Mouse (Mus musculus) telencephalon, adult 2 months (tissue): ENCODE measurements at regions not wholly inside any gene's neighbourhood (a gene's known extent, or its start where the extent isn't known, plus 50 kb on each side); places are given as distances from the start of the nearest gene placed in this dataset.

ENCODE experiments used
- DNase-seq: peaks from one replicate; pipeline ENCODE4 v3.0.0-alpha.2; 2011; ENCODE audit warnings: low read depth, low spot score

GRCm38 (mm10) chr2:169351547-169351946 lies 236.0 kb downstream of the Gm11011 start:
- DNase-seq = no peak

GRCm38 (mm10) chr2:169346107-169346506 lies 241.4 kb downstream of the Gm11011 start:
- DNase-seq = no peak

GRCm38 (mm10) chr2:169319521-169319920 lies 268.0 kb downstream of the Gm11011 start:
- peak; percentile 87 for DNase-seq

GRCm38 (mm10) chr2:169314396-169314930 lies 273.1 kb downstream of the Gm11011 start:
- DNase-seq = no peak

GRCm38 (mm10) chr2:169311821-169312220 lies 275.7 kb downstream of the Gm11011 start:
- no peak for DNase-seq

GRCm38 (mm10) chr2:169311356-169311755 lies 276.2 kb downstream of the Gm11011 start:
- DNase-seq = no peak

GRCm38 (mm10) chr2:169304360-169304759 lies 283.2 kb downstream of the Gm11011 start:
- no peak for DNase-seq

GRCm38 (mm10) chr2:169300966-169301365 lies 286.6 kb downstream of the Gm11011 start:
- no peak for DNase-seq

- peak; percentile 65 for DNase-seq
These were observed 287.1 kb downstream of the Gm11011 start for GRCm38 (mm10) chr2:169300411-169300810.

- no peak for DNase-seq
These were observed 289.5 kb downstream of the Gm11011 start for GRCm38 (mm10) chr2:169297841-169298627.

GRCm38 (mm10) chr2:169297226-169297625 lies 290.3 kb downstream of the Gm11011 start:
- no peak for DNase-seq

GRCm38 (mm10) chr2:169293351-169293750 lies 294.2 kb downstream of the Gm11011 start:
- DNase-seq = no peak

- no peak for DNase-seq
These were observed 298.5 kb downstream of the Gm11011 start for GRCm38 (mm10) chr2:169288891-169289605.

- no peak for DNase-seq
These were observed 300.8 kb downstream of the Gm11011 start for GRCm38 (mm10) chr2:169286701-169287100.

- DNase-seq = no peak
These were observed 304.9 kb downstream of the Gm11011 start for GRCm38 (mm10) chr2:169282508-169283117.

- DNase-seq = no peak
These were observed 312.2 kb downstream of the Gm11011 start for GRCm38 (mm10) chr2:169275371-169275770.

GRCm38 (mm10) chr2:169274101-169274500 lies 313.4 kb downstream of the Gm11011 start:
- no peak for DNase-seq

- no peak for DNase-seq
These were observed 314.9 kb downstream of the Gm11011 start for GRCm38 (mm10) chr2:169272622-169273021.

- no peak for DNase-seq
These were observed 315.5 kb downstream of the Gm11011 start for GRCm38 (mm10) chr2:169272018-169272417.

GRCm38 (mm10) chr2:169260636-169261035 lies 305.2 kb upstream of the Zfp64 start:
- peak; percentile 47 for DNase-seq

- DNase-seq = peak; percentile 26
These were observed 289.2 kb upstream of the Zfp64 start for GRCm38 (mm10) chr2:169244572-169244971.

GRCm38 (mm10) chr2:169243981-169244380 lies 288.6 kb upstream of the Zfp64 start:
- no peak for DNase-seq
